Mouse (Mus musculus) T-helper 17 cell (primary cell): Measurements from ENCODE around the gene Cluap1.

Experiments used
- in situ Hi-C, 2 experiments: fragments of 300-600 bp; cut with MboI, MseI; formaldehyde crosslinking; loops; 1 replicate in 1 of 2; 2 replicates in 1 of 2; pipeline ENCODE4 v1.15.1; 2025; ENCODE audit warnings: high pct_unique_total_duplicates in 2 of 2

The Cluap1 gene

DNA sequence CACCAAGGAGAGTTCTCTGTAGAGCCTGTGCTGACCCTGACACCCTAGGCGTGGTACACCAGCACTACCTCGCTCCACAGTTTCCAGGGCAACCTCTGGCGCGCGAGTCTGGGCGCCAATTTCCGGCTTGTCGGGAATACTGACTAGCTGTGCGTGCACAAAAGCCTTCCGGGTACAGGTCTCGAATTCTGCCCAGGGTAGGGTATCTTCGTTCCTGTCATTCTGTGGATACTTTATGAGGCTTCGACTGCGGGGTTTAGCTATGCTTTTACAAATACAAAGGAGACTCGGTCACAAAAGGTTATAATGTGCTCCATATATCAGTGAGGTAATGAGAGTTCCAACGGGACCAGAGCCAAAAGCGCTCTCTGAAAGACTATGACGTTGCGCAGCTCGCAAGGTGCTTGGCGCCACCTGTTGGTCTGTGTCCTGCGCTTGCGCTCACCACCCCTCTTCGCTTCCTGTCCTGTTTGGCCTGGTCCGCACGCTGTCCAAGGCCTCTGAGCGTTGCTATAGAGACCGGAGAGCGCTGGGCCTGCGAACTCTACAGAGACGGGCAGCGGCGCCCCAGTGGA, at the start of gene Cluap1, which contains the start of gene 1700037C18Rik:
Gene Cluap1 (plus strand): TSS at position 265 of the 575 bp plus-strand sequence.
Gene 1700037C18Rik (minus strand): TSS at position 153 of the 575 bp plus-strand sequence.
- in situ Hi-C loops = loop anchor here in 1 of 2 experiments (10.0 kb wide), 1 partner anchor 164 kb away; the partner anchor contains the start of gene Zfp263

DNA sequence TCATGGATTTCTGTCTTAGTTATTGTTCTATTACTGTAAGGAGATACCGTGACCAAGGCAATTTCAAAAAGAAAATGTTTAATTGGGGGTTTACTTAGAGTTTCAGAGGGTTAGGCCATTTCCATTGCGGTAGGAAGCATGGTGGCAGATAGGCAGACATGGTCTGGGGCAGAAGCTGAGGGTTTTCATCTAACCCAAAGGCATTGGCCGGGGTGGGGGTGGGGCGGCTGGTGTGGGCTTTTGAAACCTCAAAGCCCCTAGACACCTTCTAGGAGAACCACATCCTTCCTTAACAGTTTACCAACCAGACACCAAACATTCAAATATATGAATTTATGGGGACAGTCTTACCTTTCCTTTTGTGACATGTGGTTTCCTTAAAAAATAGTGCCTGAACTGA, 49.3 kb upstream of the Cluap1 start:
- in situ Hi-C loops = no loop called here

DNA sequence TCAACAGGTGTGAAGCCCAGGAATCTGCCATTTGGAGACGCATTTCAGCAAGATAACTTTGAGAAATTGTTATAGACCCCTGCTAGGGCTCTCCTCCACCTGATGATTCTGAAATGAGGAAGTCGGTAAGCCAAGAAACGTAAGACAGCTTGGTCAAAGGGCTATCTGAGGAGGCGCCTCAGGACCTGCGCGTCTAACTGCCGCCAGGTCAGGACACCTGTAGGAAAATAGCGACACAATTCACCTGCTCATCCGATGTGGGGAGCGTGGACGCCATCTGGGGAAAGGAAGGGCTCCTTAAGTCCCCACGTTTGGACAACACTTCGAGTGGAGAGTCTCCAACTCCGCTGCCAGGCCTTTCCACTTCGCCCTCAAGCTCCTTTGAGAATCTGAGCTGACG, 36.8 kb upstream of the Cluap1 start:
- in situ Hi-C loops = loop anchor here in 1 of 2 experiments (10.0 kb wide), 1 partner anchor 127 kb away; the partner anchor contains the start of gene Zfp263

DNA sequence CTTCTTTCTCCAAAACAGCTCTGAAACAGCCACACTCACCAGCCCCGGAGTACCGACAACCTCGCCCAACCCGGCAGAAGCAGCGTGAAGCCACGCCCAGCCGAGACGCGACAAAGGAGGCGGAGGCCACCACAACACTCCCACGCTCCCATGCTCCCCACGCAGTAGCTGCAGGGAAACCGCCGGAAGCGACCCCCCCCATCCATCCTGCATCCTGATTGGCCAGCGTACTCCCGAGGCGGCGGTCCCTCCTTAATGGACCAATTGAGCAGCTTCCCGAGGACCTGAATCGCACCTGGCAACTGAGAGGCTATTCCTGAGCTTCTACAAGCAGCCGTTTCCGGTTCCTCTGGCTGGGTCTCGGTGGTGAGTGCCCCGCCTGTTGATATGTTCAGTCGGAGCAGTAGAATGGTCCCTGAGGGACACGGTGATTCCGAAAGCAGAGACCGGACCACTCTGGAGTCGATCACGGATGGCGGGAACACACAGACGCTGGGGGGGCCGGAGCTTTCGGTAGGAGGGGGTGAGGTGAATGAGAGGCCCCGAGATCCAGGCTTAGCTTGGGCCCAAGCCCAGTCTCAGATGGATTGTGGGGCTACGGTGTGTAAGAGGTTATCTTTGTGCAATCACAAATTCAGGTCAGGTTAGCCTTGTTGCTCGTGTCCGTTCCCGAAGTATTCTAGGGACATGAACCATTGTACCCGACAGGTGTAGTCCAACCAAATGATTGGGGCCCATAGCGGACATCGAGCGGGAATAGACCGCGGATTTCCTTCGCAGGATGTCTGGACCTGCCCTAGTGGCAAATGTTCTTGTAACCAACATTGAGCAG, 36.2 kb upstream of the Cluap1 start, which contains the start of gene Naa60:
Gene Naa60 (plus strand): TSS at position 160 of the 832 bp plus-strand sequence.
- in situ Hi-C loops = loop anchor here in 1 of 2 experiments (10.0 kb wide), 1 partner anchor 128 kb away; the partner anchor contains the start of gene Zfp263

DNA sequence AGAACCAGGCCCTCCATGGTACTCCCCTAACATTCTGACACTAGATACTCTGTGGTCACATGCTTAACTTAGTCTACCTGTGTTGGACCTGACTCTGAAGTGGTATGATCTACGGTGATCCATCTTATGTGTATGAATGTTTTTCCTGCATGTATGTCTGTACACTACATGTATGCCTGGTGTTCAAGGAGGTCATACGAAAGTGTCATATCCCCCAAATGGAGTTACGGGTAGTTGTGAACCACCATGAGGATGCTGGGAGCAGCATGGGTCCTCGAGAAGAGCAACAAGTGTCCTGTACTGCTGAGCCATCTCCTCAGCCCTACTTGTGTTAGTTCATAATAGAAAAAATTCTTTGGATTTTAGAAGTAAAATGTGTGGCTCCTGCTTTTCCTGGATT, 32.3 kb upstream of the Cluap1 start:
- in situ Hi-C loops = loop anchor here in 1 of 2 experiments (10.0 kb wide), 1 partner anchor 132 kb away; the partner anchor contains the start of gene Zfp263

DNA sequence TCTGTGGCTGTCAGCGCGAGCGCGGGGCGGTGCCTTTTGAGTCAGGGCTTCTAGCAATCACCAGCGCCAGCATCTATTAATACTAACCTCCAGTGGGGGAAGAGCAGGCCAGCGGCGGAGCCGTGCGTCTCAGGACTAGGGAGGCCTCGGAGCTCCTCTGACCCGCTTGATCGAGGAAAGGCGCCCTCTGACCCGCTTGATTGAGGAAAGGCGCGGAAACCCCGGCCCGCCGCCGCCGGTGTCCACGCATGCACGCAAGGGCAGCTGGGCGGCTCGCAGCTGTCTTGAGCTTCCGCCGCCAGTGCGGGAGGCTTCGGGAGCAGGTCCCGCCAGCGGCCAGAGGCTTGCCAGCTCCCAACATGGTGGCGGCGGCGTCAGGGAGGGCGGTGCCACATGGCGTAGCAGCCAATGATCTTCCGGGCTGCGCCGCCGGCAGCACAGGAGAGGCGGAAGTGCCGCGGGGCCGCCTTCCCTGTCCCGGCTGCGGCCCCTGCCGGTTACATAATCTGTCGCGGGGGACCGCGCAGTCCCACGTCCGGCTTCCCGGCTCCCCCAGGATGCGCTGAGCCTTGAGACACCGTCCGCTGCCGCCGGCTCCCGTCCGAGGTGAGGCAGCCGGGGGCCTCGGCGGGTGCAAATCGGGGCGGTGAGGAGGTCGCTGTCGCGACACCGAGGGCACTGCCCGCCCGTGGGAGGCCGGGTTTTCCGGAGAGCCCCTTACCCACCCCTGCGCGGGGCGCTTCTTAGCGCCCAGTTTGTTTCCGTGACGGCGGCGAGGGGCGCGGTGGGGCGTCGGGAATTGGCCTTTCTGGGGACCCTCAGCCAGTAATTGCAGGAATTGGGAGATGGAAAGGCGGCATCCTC, 24.2 kb upstream of the Cluap1 start, which contains the start of the genes Zfp597 and Gm20695:
Gene Zfp597 (minus strand): TSS at position 361 of the 864 bp plus-strand sequence.
Gene Gm20695 (plus strand): TSS at position 448 of the 864 bp plus-strand sequence.
- in situ Hi-C loops = loop anchor here in 1 of 2 experiments (5.0 kb wide), 1 partner anchor 87 kb away; no protein-coding TSS in a partner anchor

DNA sequence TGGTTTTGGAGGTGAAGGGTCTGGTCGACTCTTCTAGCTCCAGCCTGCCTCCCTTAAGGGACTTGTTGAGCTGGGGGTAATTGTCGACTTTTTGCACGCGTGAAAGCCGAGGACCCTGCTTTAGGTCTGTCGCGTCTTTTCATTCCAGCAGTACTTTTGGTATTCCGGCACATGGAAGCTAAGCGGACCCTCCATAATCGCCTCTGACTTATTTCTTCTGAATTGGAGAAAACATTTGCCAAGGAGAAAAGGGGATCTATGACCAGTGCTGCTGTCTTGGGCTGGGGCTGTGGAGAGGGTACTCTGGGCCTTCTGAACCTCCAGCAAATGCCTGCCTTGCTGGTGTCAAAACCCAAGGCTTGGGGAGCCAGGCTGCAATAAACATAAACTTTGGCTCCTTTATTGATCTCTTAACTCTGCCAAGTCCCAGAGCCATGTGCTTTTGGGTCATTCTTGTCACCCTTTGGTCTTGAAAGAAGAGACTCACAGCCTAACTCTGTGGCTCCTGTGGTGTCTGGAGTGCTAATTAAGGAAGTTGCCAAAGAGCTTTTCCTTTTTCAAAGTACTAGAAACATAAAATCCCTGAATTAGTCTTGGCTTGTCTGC, 23.4 kb upstream of the Cluap1 start:
- in situ Hi-C loops = no loop called here

DNA sequence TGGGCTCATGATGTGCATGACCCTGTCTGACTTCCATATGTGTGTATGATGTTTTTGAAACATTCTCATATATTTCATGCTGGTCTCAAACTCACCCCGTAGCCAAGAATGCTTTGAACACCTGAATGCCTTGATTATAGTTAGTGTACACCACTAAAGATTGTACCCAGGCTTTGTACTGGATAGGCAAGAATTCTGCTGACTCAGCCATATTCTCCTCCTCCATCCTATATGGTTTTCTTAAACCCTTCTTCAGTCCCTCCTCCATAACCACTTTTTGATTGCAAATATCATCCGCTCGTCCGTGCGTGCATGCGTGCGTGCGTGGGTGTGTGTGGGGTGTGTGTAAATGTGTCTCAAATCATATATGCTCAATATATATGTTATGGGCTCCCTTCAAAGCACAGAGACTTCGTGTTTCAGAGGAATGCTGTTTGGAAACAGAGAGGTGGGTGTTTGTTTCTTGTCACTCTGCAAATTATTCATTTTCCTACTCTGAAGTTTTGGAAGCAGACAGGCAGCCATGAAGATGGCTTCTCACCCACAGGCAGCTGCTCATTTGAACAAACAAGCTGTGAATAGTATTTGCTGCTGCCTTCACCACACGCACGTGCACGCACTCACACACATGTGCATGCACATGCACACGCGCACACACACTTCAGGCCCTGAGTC, 16.8 kb upstream of the Cluap1 start:
- in situ Hi-C loops = no loop called here

DNA sequence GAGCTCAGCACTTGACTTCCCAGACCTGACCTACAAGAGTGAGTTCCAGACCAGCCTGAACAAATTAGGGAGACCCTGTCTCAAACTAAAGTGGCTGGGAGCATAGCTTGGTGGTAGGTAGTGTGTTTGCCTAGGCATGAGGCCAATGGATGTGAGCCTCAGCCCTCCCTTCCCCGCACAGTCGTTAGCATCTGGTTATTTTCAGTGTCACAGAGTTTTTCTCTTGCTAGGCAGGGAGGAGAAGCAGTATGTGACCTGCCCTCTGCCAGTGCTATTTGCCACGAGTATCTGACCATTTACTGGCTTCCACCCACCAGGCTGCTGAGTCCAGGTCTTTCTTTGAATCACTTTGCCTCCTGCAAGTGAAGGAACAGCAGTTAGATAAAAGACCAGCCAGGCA, 14.9 kb upstream of the Cluap1 start:
- in situ Hi-C loops = no loop called here

DNA sequence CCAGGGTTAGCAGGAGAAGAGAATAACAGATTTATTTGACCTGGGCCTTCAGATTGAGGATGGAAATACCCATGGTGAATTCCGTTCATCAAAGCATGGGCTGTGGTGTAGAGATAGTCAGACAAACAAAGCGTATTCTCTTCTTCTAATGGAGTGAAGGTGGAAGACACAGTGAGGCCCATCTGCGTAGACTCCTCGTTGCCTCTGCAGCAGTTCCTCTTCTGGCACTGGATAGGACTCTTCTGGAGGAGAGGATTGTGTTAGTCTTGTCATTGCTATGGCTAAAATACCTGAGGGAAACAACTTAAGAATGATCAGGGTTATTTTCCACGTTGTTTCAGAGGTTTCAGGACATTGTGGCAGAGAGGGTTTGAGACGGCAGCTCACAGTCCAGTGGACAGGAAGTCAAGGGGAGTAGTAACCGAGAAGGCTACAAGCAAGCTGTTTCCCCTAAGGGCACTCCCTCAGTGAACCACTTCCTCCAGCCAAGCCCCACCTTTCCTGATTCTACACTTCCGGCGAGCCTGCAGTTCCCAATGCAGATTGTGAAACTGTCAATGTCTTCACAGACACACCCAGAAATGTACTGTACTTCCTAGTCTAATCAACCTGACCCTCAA, 13.3 kb upstream of the Cluap1 start:
- in situ Hi-C loops = loop anchor here in 1 of 2 experiments (5.0 kb wide), 1 partner anchor 107 kb away; the partner anchor contains the start of gene Slx4

DNA sequence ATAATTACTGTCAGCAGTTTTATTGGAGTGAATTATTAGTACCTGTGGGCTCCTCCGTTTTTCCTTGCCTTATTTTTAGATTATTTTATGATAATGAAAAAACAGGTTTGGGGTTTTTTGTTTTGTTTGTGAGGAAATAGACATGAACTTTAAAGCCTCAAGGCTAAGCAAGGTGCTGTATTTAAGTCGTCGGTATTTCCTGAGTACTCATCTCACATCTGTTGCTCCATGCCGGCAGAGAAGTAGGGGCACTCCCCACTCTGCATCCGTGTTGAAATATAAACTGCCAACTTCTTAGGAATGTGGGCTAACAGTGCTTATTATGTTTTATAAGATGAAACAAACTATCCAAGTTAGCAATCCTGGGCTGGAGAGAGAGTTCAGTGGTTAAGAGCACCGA, 12.6 kb upstream of the Cluap1 start:
- in situ Hi-C loops = loop anchor here in 1 of 2 experiments (5.0 kb wide), 1 partner anchor 106 kb away; the partner anchor contains the start of gene Slx4

DNA sequence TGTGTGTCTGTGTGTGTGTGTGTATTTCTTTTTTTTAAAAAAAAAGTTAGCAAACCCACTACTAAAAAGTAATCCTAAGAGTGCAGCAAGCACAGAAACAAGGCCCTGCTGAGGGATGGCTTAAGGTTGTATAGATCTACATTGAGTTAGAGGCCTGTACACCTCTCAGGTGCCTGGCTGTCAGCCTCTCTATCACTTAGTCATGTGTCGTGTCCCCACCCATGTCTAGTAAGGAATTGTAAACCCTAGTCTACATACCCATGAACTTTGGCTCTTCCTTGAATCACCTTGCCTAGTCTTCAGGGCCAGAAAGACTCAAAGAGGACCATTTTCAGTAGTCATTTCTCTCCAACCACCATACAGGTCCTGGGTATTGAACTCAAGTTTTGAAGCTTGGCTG, 12.0 kb upstream of the Cluap1 start:
- in situ Hi-C loops = loop anchor here in 1 of 2 experiments (5.0 kb wide), 1 partner anchor 106 kb away; the partner anchor contains the start of gene Slx4

DNA sequence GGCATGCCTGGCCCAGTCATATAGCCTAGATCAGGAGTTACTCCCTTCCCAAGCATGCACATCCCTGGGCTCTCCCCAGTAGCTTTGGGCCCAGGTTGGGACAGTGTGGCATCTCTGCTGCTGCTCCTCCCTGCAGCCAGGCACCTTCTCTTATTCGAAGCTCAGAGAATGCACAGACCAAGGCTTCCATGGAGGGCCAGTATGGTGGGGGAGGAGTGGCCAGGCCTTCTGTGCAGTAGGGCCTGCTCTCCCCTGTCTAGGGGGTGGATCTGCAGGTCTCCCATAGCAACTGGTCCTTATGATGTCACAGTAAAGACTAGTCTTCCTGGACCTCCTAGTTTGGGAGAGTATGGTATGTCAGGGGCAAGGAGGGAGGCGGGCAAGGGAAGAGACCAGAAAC, 1.1 kb upstream of the Cluap1 start:
- in situ Hi-C loops = loop anchor here in 1 of 2 experiments (10.0 kb wide), 1 partner anchor 163 kb away; the partner anchor contains the start of gene Zfp263

DNA sequence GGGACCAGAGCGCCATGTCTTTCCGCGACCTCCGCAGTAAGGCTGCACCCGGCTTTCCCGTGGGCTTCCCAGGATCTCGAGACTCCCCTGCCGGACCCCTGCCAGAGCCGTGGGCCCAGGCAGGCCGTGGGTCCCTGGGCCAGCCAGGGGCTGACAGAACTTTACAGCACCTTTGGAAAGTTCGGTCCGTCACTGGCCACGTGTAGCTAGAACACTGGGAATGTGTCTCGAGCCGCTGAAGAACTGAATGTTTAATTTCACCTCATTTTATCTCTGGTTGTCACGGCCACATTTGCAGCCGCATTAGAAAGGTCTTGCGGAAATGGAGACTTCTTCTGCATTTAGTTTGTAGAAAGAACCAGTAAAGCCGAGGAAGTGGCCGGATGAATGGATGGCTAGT, 517 bp downstream of the Cluap1 start:
- in situ Hi-C loops = loop anchor here in 1 of 2 experiments (10.0 kb wide), 1 partner anchor 164 kb away; the partner anchor contains the start of gene Zfp263

DNA sequence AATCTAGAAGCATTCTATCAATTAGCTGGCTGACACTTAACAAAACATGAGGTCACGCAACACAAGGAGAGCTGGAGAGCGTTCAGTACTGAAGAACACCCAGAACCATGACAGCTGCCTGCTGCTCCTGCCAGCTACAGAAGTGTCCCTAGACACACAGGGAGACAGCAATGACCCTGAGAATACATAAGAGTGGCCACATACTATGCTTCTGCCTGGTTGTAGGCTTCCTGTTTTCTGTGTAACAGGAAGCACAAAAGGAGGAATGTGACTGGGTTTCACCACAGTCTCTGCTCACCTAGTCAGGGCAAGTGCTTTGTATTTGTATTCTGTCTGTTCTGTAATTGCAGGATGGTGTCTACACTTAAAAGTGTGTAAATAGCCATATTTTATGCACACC, 12.2 kb downstream of the Cluap1 start:
- in situ Hi-C loops = no loop called here

DNA sequence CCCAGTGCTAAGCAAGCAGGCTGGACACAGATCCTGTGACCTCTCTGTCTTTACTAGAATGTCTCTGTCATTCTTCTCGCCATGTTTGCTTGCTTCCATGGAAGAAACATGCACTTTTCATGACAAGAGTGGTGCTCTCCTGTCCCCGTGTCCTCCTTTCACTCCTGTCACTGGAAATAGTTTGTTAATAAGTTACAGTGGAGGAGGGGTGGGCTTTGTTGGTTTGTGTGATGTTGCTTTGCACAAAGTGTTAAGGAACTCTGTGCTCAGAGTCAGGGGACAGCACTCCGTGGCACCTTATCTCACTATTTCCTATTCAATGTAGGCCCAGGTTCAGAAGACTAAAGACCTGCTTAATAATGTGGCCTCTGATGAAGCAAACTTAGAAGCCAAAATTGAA, 14.9 kb downstream of the Cluap1 start:
- in situ Hi-C loops = no loop called here

DNA sequence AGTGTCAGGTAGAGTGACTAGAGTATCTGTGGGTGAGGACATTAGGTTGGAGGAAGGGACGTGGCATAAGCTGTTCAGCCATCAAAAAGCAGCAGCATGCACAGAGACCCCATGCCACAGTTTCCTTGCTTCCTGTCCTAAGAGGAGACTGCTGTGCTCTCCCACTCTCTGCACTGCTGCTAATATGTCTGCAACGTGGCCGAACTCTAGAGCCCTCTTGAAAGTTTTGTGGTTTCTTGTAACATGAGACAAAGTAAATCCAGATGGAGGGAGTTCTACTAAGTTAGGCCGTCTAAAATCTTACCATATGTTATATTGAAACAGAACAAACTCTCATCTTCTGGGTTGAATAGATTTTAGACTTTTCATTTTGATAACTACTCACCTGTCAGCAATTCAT, 15.4 kb downstream of the Cluap1 start:
- in situ Hi-C loops = no loop called here

DNA sequence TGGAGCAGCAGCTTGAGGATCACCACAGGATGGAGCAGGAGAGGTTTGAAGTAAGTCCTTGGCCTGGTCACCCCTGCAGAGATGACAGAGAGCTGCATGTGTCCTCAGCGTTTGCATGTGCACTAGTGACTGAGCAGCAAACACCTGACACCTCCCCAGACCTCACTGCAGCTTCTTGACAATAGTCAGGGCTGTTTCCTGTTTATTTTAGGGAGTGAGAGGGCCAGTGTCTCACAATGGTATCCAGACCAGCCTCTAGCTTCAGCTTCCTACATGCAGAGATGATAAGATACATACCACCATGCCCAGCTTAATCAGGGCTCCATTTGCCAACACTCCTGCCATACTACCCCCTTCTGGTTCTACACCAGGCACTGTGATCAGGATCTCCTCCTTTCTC, 20.0 kb downstream of the Cluap1 start:
- in situ Hi-C loops = no loop called here

DNA sequence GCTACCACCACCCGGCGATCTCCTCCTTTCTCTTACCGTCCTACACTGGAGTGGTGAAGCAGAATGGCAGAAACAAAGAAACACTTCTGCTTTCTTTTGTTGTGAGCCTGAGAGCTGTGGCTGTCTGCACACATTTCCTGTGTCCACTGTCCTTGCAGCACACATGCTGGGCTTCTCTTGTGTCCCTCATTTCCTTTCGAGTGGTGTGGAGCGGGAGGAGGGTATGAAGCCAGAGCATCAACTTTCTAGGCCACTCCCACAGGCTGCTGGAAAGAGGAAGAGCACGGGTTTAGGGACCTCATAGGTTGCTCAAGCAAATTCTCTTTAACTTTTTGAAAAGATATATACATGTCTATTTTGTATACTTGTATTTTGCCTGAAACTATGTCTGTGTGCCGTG, 20.6 kb downstream of the Cluap1 start:
- in situ Hi-C loops = no loop called here
